Mouse (Mus musculus) layer of hippocampus, postnatal 10 days (tissue): ENCODE data around the gene Ncoa4. TPM values are rescaled to one million over a fixed set of nuclear protein-coding genes. Genes with fewer than 3 reads are reported as not detected.
"Not testable (repeated sequence)": the region's sequence is repeated elsewhere in the genome, so short reads cannot be mapped to it uniquely, and the experiment has no call there.

ENCODE experiments used
- DNase-seq, 2 experiments: peaks; one replicate each; pipeline ENCODE4 v3.0.0; 2021; ENCODE audit warnings: low spot score in 2 of 2
- total RNA-seq, 2 experiments: library from RNA; stranded (reverse); gene quantifications; 2 replicates each; pipeline ENCODE4 v1.2.3; 2021

Gene Ncoa4
- total RNA-seq, 2 experiments from 2014 or later, result 129 to 134 TPM

DNA sequence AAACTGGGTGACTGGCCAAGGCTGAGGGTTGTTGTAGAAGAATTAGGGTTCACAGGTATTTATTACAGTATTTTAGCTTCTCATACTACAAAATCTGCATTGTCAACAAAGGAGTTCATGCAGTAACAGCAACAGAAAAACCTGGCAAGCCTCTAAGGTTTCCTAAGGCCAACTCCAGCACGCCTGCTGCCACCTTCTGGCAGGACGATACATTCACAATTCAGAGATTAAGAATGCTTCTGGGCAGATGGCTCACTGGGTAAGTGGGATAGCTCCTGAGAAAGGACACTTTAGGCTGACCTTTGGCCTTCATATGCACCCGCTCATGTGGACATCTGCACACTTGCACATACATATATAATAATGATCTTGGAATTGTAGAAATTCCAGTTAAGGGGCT lies 32.8 kb downstream of the Ncoa4 start:
- DNase-seq, result peak; percentile 35 to 58

DNA sequence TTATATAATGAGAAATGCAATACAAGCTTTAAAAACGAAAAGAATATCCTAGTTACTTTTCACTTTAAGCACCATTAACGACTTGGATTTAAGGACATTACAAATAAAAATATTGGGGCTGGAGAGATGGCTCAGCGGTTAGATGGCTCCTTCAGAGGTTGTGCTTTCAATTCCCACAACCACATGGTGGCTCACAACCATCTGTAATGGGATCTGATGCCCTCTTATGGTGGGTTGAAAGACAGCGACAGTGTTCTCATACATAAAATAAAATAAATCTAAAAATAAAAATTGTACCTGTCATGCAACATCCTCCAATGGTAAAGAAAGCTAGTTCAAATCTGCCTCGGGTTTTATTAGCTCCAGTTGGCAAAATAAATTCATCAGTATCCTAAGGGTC lies 33.9 kb downstream of the Ncoa4 start:
- not testable (repeated sequence) for DNase-seq

DNA sequence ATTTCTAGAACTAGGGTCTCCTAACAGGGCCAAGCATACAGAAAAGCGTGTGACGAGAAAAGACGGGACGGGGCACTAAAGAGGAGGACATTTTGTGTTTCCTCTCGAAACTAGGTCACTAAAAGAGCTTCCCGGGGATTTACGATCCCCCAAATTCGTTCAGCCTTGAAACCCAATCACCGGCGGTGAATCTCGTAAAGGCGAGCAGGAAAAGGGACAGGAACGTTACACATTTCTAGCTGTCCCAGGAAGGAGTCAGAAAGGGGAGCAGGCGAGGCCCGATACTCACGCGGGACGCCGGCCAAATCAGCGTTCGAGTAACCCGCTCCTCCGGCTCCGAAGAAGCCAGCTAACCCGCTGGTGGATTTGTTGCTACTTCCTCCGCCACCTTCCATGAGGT lies 41.7 kb downstream of the Ncoa4 start:
- no peak for DNase-seq

DNA sequence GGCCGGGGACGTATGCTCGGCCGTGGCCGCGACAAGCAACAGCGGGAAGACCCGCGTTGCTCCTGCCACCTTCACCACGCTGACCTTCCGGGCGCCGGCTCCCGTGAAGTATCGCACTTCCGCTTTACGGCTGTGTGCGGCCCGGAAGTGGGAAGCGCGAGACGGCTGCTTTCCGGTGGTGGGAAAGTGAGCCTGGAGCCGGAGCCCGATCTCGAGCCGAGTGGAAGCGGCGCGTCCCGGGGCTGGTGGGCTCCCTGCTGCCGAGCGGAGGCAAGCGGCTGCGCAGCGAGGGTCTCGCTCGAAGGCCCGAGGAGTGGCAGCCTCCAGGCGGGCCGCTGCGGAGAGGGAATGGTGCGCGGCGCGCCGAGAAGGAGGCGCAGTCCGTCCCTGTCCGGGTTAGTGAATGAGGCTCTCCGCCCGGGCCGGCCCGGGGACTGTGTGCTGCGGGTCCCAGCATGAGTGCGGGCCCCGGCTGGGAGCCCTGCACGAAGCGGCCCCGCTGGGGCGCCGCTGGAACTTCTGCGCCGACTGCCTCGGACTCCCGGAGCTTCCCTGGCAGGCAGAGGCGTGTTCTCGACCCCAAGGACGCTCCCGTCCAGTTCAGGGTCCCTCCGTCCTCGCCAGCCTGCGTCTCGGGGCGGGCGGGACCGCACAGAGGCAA lies 42.3 kb downstream of the Ncoa4 start, which contains the start of the genes Timm23 and Parg:
TSS of gene Timm23 (minus strand) at position 108 of the 661 bp plus-strand sequence.
TSS of gene Parg (plus strand) at position 159 of the 661 bp plus-strand sequence.
- peak; percentile 83 to 89 for DNase-seq

DNA sequence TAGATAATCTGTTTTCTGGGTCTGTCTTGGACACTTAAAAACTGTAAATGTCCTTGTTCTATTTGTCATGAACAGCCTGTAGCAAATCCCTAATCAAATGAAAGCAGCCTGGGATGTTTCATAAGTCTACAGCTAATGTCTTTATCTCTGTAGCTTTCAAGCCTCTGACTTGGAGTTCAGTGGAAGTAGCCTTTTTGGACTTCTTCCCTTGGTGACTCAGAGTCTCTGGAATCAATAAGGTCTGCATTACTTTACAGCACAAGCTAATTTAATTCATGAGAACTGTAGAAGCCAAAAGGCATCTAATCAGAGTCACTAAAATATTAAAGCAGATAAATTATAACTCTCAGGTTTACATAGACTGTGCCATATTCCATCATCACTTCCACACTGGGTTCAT lies 66.9 kb downstream of the Ncoa4 start:
- DNase-seq, result no peak

DNA sequence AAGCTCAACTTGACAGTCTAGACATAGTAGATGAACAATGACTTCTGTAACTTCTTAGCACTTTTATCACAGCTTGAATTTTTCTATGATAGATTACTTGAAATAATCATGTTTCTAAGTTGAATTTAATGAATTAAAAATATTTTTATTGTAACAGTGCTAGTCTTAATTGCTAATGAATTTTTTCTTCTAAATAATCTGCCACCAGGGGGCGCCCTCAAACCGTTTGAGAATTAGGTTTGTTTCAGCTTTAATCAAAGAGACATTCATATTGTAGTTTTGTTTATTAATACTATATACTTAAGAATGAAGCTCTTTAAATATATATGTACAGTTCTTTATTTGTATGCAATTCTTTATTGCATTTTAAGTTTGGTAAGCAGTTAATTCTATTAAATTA lies 69.3 kb downstream of the Ncoa4 start:
- DNase-seq, result peak; percentile 71 to 76

Other genes starting within 250 kb of the Ncoa4 start
- 1 to 10 TPM; 1.7 to 2.2 TPM for gene Galnt15, start 130.9 kb upstream of the Ncoa4 start, total RNA-seq
- gene Oxnad1, start 74.5 kb upstream of the Ncoa4 start, total RNA-seq, result 10 to 100 TPM; 19.0 to 20.3 TPM
- 10 to 100 TPM; 33.7 to 38.4 TPM for gene Dph3, start 74.1 kb upstream of the Ncoa4 start, total RNA-seq
- not detected for gene Msmb, start 17.8 kb upstream of the Ncoa4 start, total RNA-seq
- 100 to 1,000 TPM in 1 of 2 experiments, 10 to 100 TPM in 1; 90.9 to 109 TPM for gene Timm23, start 42.0 kb downstream of the Ncoa4 start, total RNA-seq
- gene Parg, start 42.1 kb downstream of the Ncoa4 start, total RNA-seq, result 10 to 100 TPM; 50.6 to 55.7 TPM
- 10 to 100 TPM; 47.1 to 51.9 TPM for gene Ogdhl, start 162.2 kb downstream of the Ncoa4 start, total RNA-seq
- 1 to 10 TPM in 1 of 2 experiments, not detected in 1; 1.1 TPM for gene 1700024G13Rik, start 228.5 kb downstream of the Ncoa4 start, total RNA-seq